Mouse (Mus musculus): Measurements from ENCODE around the gene Srarp.

- TF ChIP-seq HCFC1 (IDR thresholded peaks at IDR 0.05; ENCODE audit: borderline replicate concordance, insufficient read depth, low read length) (no peak), ZC3H11A (IDR thresholded peaks at IDR 0.05; ENCODE audit: borderline replicate concordance, low read depth, low read length) (no peak), CHD2 (IDR thresholded peaks at IDR 0.05; ENCODE audit: low read depth, low read length) (no peak), MAFK (IDR thresholded peaks at IDR 0.05; ENCODE audit: insufficient read depth, low read depth, low read length) (no peak), ZNF384 (IDR thresholded peaks at IDR 0.05; ENCODE audit: low read depth, low read length) (no peak)
These were observed 18.9 kb upstream of the Srarp start for GRCm38 (mm10) chr4:141454581-141455350.
